In genomic region chr12:9857990-9858389, GRCm38 (mm10) we compare ENCODE assay signal across 22 mouse cellular contexts.
DNase-seq lines count a peak whose midpoint lies in the region; ATAC-seq lines count a peak whose summit lies in the region.
"Had no signal": no experiment of that assay in that cellular context is flagged by ENCODE, and none has a peak within 500 bp of the region (broad histone marks: within the 10 kb centered on the region; RNA-seq: fewer than 3 reads in every experiment).

No protein-coding gene starts in this region.

- no peaks in the 10 kb centered on the region for H3K9me3 ChIP-seq in forebrain, embryonic 14.5 days (replicated peaks; ENCODE audit: control insufficient read depth, low read length)
- H3K9me3 ChIP-seq: embryonic facial prominence, embryonic 13.5 days; forebrain, embryonic 10.5 days; G1E; midbrain, embryonic 13.5 days; stomach, embryonic 15.5 days had no signal

- no peaks in the 10 kb centered on the region for H3K27me3 ChIP-seq in forebrain, embryonic 14.5 days (replicated peaks; ENCODE audit: control insufficient read depth, insufficient read depth, low read length)
- H3K27me3 ChIP-seq: embryonic facial prominence, embryonic 13.5 days; midbrain, embryonic 13.5 days; stomach, embryonic 15.5 days had no signal

- H3K4me1 ChIP-seq in forebrain, embryonic 14.5 days (ENCODE audit: control insufficient read depth, insufficient read depth, low read length) = no peaks in the 10 kb centered on the region
- H3K4me1 ChIP-seq: embryonic facial prominence, embryonic 13.5 days; forebrain, embryonic 10.5 days; midbrain, embryonic 13.5 days; stomach, embryonic 15.5 days had no signal

- DNase-seq in fat pad, adult 2 months (ENCODE audit: extremely low read depth, low read depth, low spot score) = peak; percentile 55
- DNase-seq in gonadal fat pad, adult 2 months (ENCODE audit: low read depth) = peak; percentile 60
- peak; percentile 76 for DNase-seq in layer of hippocampus, postnatal 36 days
- peak; percentile 32 to 65 for DNase-seq in right cerebral cortex, postnatal 10 days (ENCODE audit: low spot score in 2 of 2)
- DNase-seq in cerebellum, postnatal 4 days (ENCODE audit: low spot score in 2 of 2) = no peak
- no peak for DNase-seq in forebrain, embryonic 14.5 days (ENCODE audit: low spot score)
- no peak for DNase-seq in gastrocnemius, adult 18-20 months (ENCODE audit: low spot score)
- DNase-seq: gastrocnemius, postnatal 25 days; heart, postnatal 4 days; kidney, adult 2 months; lung, embryonic 14.5 days; thymus, postnatal 25 days had no signal

- no peak for ATAC-seq in forebrain, embryonic 14.5 days
- no peak for ATAC-seq in activated CD4-positive, CD25-positive, alpha-beta regulatory T cell, adult 4 months
- ATAC-seq: hindbrain, postnatal 0 days; midbrain, embryonic 13.5 days had no signal

- no peak overlapping the region for H3K9ac ChIP-seq in forebrain, embryonic 14.5 days (ENCODE audit: low read length)
- H3K9ac ChIP-seq: embryonic facial prominence, embryonic 13.5 days; lung, embryonic 14.5 days; midbrain, embryonic 13.5 days; stomach, embryonic 15.5 days had no signal

- H3K4me2 ChIP-seq in forebrain, embryonic 14.5 days (ENCODE audit: low read length) = no peak overlapping the region
- H3K4me2 ChIP-seq: embryonic facial prominence, embryonic 13.5 days; heart, embryonic 11.5 days; lung, embryonic 14.5 days; midbrain, embryonic 13.5 days; stomach, embryonic 15.5 days had no signal

- H3K27ac ChIP-seq in forebrain, embryonic 14.5 days (ENCODE audit: low read depth, low read length) = no peak overlapping the region
- H3K27ac ChIP-seq: embryonic facial prominence, embryonic 13.5 days; forebrain, embryonic 10.5 days; hindbrain, postnatal 0 days; macrophage; midbrain, embryonic 13.5 days; stomach, embryonic 15.5 days had no signal

- 81% methylated on average over 2 of the region's 2 CpGs for WGBS in forebrain, embryonic 14.5 days

- no peak overlapping the region for H3K4me3 ChIP-seq in forebrain, embryonic 14.5 days (ENCODE audit: low read depth, low read length)
- H3K4me3 ChIP-seq: embryonic facial prominence, embryonic 13.5 days; forebrain, embryonic 10.5 days; midbrain, embryonic 13.5 days; myocyte; stomach, embryonic 15.5 days had no signal

- no peaks in the 10 kb centered on the region for H3K36me3 ChIP-seq in forebrain, embryonic 14.5 days (ENCODE audit: control insufficient read depth, insufficient read depth, low read length)
- H3K36me3 ChIP-seq: embryonic facial prominence, embryonic 13.5 days; forebrain, embryonic 10.5 days; G1E; midbrain, embryonic 13.5 days; stomach, embryonic 15.5 days had no signal

Comparison
In these comparisons a context has a peak if more than half of its experiments do, and no peak if none do; other contexts are left out.
1. DNase-seq: peak in fat pad, adult 2 months (single experiment), gonadal fat pad, adult 2 months (single experiment), layer of hippocampus, postnatal 36 days (2 of 2) and right cerebral cortex, postnatal 10 days (2 of 2); none in cerebellum, postnatal 4 days (0 of 2), forebrain, embryonic 14.5 days (single experiment) and gastrocnemius, adult 18-20 months (single experiment).